Mouse (Mus musculus): ENCODE measurements at regions not wholly inside any gene's neighbourhood (a gene's known extent, or its start where the extent isn't known, plus 50 kb on each side); places are given as distances from the start of the nearest gene placed in this dataset.

DNA sequence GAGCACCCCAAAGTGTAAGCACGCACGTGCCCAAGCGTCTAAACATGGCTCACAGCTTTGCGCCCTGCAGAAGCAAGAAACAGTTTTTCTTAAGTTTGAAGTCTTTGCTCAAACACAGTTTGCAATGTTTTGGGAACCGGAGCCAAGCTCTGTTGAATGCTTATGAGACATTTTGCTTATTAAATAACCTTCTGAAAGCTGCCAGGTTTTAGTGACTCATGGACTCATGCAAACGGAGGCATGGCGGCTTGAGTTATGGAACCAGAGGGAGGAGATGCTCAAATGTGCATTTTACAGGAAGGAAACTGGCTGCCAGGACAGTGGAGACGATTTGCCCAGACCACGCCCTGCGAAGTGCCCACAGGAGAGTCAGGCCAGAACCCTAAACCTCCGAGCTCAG lies 131.0 kb upstream of the Slc38a2 start:
- no peak for TF ChIP-seq CTCF (IDR thresholded peaks at IDR 0.05; ENCODE audit: insufficient read depth, low read length)
- TF ChIP-seq POLR2A (IDR thresholded peaks at IDR 0.05; ENCODE audit: borderline replicate concordance, extremely low read depth, low read depth, low read length), result no peak

All from lung, adult 2 months (tissue).